Comparison of ENCODE assay signal across 9 mouse cellular contexts in genomic region chr17:24850773-24851127, GRCm38 (mm10). TPM values are rescaled to one million over a fixed set of nuclear protein-coding genes. Genes with fewer than 3 reads are reported as not detected.
DNase-seq lines count a peak whose midpoint lies in the region; ATAC-seq and TF ChIP-seq lines count a peak whose summit lies in the region.
"Had no signal": no experiment of that assay in that cellular context is flagged by ENCODE, and none has a peak within 500 bp of the region (broad histone marks: within the 10 kb centered on the region; RNA-seq: fewer than 3 reads in every experiment).

No protein-coding gene starts in this region.

- peak overlapping the region; percentile 88 for H3K4me2 ChIP-seq in heart, embryonic 13.5 days
- H3K4me2 ChIP-seq in forebrain, embryonic 16.5 days (ENCODE audit: low read length), result peak overlapping the region; percentile 88
- peak overlapping the region; percentile 84 for H3K4me2 ChIP-seq in liver, postnatal 0 days (ENCODE audit: low read depth, low read length)

- no peaks in the 10 kb centered on the region for H3K9me3 ChIP-seq in heart, embryonic 13.5 days
- no peaks in the 10 kb centered on the region for H3K9me3 ChIP-seq in ES-Bruce4 (replicated peaks; ENCODE audit: control insufficient read depth, insufficient read depth, low read length, poor library complexity, severe bottlenecking)
- no peaks in the 10 kb centered on the region for H3K9me3 ChIP-seq in forebrain, embryonic 16.5 days (ENCODE audit: control insufficient read depth, low read length)
- no peaks in the 10 kb centered on the region for H3K9me3 ChIP-seq in liver, postnatal 0 days (ENCODE audit: low read length)

- peaks cover 12% of the 10 kb centered on the region for H3K27me3 ChIP-seq in heart, embryonic 13.5 days (replicated peaks)
- no peaks in the 10 kb centered on the region for H3K27me3 ChIP-seq in ES-Bruce4 (ENCODE audit: control insufficient read depth, insufficient read depth, low read length, poor library complexity, severe bottlenecking)
- 0 out of 2 replicates have a peak, but pooled peaks cover 4% of the 10 kb centered on the region for H3K27me3 ChIP-seq in forebrain, embryonic 16.5 days (replicated peaks; ENCODE audit: control insufficient read depth, insufficient read depth, low read length)
- no peaks in the 10 kb centered on the region for H3K27me3 ChIP-seq in liver, postnatal 0 days (ENCODE audit: insufficient read depth, low read length)

- peak overlapping the region; percentile 98 for H3K27ac ChIP-seq in heart, embryonic 13.5 days (replicated peaks)
- no peak overlapping the region for H3K27ac ChIP-seq in ES-Bruce4 (ENCODE audit: insufficient read depth, low read length)
- no peak overlapping the region for H3K27ac ChIP-seq in forebrain, embryonic 16.5 days (ENCODE audit: low read length)
- peak overlapping the region; percentile 97 for H3K27ac ChIP-seq in liver, postnatal 0 days (ENCODE audit: low read depth)

- H3K9ac ChIP-seq in heart, embryonic 13.5 days, result peak overlapping the region; percentile 95
- H3K9ac ChIP-seq in ES-Bruce4 (ENCODE audit: low read depth, poor library complexity, severe bottlenecking), result peak overlapping the region; percentile 43
- H3K9ac ChIP-seq in forebrain, embryonic 16.5 days (replicated peaks; ENCODE audit: low read depth, low read length), result peak overlapping the region; percentile 62
- H3K9ac ChIP-seq in liver, postnatal 0 days (replicated peaks), result peak overlapping the region; percentile 95

- H3K36me3 ChIP-seq in heart, embryonic 13.5 days, result peaks cover 21% of the 10 kb centered on the region
- no peaks in the 10 kb centered on the region for H3K36me3 ChIP-seq in ES-Bruce4 (ENCODE audit: control insufficient read depth, insufficient read depth, low read length, poor library complexity, severe bottlenecking)
- no peaks in the 10 kb centered on the region for H3K36me3 ChIP-seq in forebrain, embryonic 16.5 days (ENCODE audit: control insufficient read depth, insufficient read depth)
- peaks cover 28% of the 10 kb centered on the region for H3K36me3 ChIP-seq in liver, postnatal 0 days (replicated peaks; ENCODE audit: insufficient read depth, low read length)

- WGBS in heart, embryonic 13.5 days, result under 1% methylated on average over 20 of the region's 20 CpGs
- under 1% methylated on average over 20 of the region's 20 CpGs for WGBS in forebrain, embryonic 16.5 days
- WGBS in liver, postnatal 0 days (ENCODE audit: insufficient replicate concordance), result under 1% methylated on average over 19 of the region's 20 CpGs

- no peak for TF ChIP-seq EP300 in ES-Bruce4 (IDR thresholded peaks at IDR 0.05; ENCODE audit: insufficient read depth, low read depth, low read length)
- no peak for TF ChIP-seq EP300 in liver, postnatal 0 days (IDR thresholded peaks at IDR 0.05; ENCODE audit: low read depth)

- peaks cover 27% of the 10 kb centered on the region for H3K4me1 ChIP-seq in heart, embryonic 13.5 days
- peaks cover 3% of the 10 kb centered on the region for H3K4me1 ChIP-seq in ES-Bruce4 (ENCODE audit: control insufficient read depth, insufficient read depth, low read length)
- H3K4me1 ChIP-seq in forebrain, embryonic 16.5 days (replicated peaks; ENCODE audit: control insufficient read depth, insufficient read depth, low read length), result peaks cover 17% of the 10 kb centered on the region
- H3K4me1 ChIP-seq in liver, postnatal 0 days (ENCODE audit: insufficient read depth), result peaks cover 22% of the 10 kb centered on the region

- no peak for TF ChIP-seq POLR2A in ES-Bruce4 (IDR thresholded peaks at IDR 0.05; ENCODE audit: insufficient read depth, low read length)

- TF ChIP-seq CTCF in ES-Bruce4 (IDR thresholded peaks at IDR 0.05; ENCODE audit: low read depth, low read length), result no peak
- no peak for TF ChIP-seq CTCF in liver, postnatal 0 days (IDR thresholded peaks at IDR 0.05; ENCODE audit: low read depth)

- ATAC-seq in heart, embryonic 13.5 days (ENCODE audit: extremely low read depth, insufficient number of reproducible peaks, low FRiP score, low TSS enrichment), result no peak
- ATAC-seq in forebrain, embryonic 16.5 days, result no peak
- ATAC-seq in liver, postnatal 0 days, result no peak
- no peak for ATAC-seq in granulocyte monocyte progenitor cell, adult 5-6 weeks (replicated peaks; ENCODE audit: poor library complexity, severe bottlenecking)

- peak overlapping the region; percentile 85 for H3K4me3 ChIP-seq in heart, embryonic 13.5 days
- peak overlapping the region; percentile 73 for H3K4me3 ChIP-seq in ES-Bruce4 (ENCODE audit: low read depth, low read length)
- peak overlapping the region; percentile 62 for H3K4me3 ChIP-seq in forebrain, embryonic 16.5 days (replicated peaks; ENCODE audit: low read length)
- H3K4me3 ChIP-seq in liver, postnatal 0 days (ENCODE audit: low read depth, low read length), result peak overlapping the region; percentile 95

- no peak for DNase-seq in heart, adult 18-20 months
- no peak for DNase-seq in liver, postnatal 0 days
- no peak for DNase-seq in urinary bladder, postnatal 25 days (ENCODE audit: low spot score)
- DNase-seq in urinary bladder, postnatal 36 days (ENCODE audit: low spot score in 2 of 2), result no peak

RNA-seq across cellular contexts. Expression of gene Fahd1, which starts 0.6 kb away (rescaled TPM):
- 36.9 and 39.7 TPM in 2 replicates for polyA plus RNA-seq in heart, embryonic 13.5 days (2015; fragmentation: Nextera tagmentation; extraction: Ambion mirVana)
- total RNA-seq in heart, adult 18-20 months (2021), result 10 to 100 TPM; 92.1 to 96.6 TPM
- polyA plus RNA-seq in ES-Bruce4 (2011; ENCODE audit: insufficient read depth, insufficient read length, low read depth, missing spikeins), result 11.2 and 11.7 TPM in 2 replicates
- 14.4 and 17.8 TPM in 2 replicates for polyA plus RNA-seq in forebrain, embryonic 16.5 days (2015; fragmentation: Nextera tagmentation; extraction: Ambion mirVana)
- polyA plus RNA-seq in liver, postnatal 0 days (2015; fragmentation: Nextera tagmentation; extraction: Ambion mirVana), result 84.9 and 90.0 TPM in 2 replicates
- 13.7 and 15.1 TPM in 2 replicates for total RNA-seq in granulocyte monocyte progenitor cell, adult 5-6 weeks (2014; fragmentation: Nextera tagmentation)
- 11.4 and 14.3 TPM in 2 replicates for total RNA-seq in granulocyte monocyte progenitor cell, adult 5-6 weeks (2017)

RNA-seq across cellular contexts. Expression of gene Hagh, which starts 10.8 kb away (rescaled TPM):
- polyA plus RNA-seq in heart, embryonic 13.5 days (2015; fragmentation: Nextera tagmentation; extraction: Ambion mirVana), result 47.3 and 54.5 TPM in 2 replicates
- 10 to 100 TPM; 86.0 to 91.0 TPM for total RNA-seq in heart, adult 18-20 months (2021)
- 26.9 and 30.2 TPM in 2 replicates for polyA plus RNA-seq in ES-Bruce4 (2011; ENCODE audit: insufficient read depth, insufficient read length, low read depth, missing spikeins)
- polyA plus RNA-seq in forebrain, embryonic 16.5 days (2015; fragmentation: Nextera tagmentation; extraction: Ambion mirVana), result 40.2 and 50.1 TPM in 2 replicates
- 233 and 241 TPM in 2 replicates for polyA plus RNA-seq in liver, postnatal 0 days (2015; fragmentation: Nextera tagmentation; extraction: Ambion mirVana)
- total RNA-seq in granulocyte monocyte progenitor cell, adult 5-6 weeks (2014; fragmentation: Nextera tagmentation), result 35.3 and 46.1 TPM in 2 replicates
- total RNA-seq in granulocyte monocyte progenitor cell, adult 5-6 weeks (2017), result 18.2 and 45.8 TPM in 2 replicates

RNA-seq across cellular contexts. Expression of gene Igfals, which starts 15.0 kb away (rescaled TPM):
- 0.11 and 0.50 TPM in 2 replicates for polyA plus RNA-seq in heart, embryonic 13.5 days (2015; fragmentation: Nextera tagmentation; extraction: Ambion mirVana)
- total RNA-seq in heart, adult 18-20 months (2021), result 10 to 100 TPM; 12.0 to 12.4 TPM
- polyA plus RNA-seq in ES-Bruce4 (2011; ENCODE audit: insufficient read depth, insufficient read length, low read depth, missing spikeins), result 3.0 and 3.8 TPM in 2 replicates
- 0.19 TPM in 1 of 2 replicates, not detected in the other for polyA plus RNA-seq in forebrain, embryonic 16.5 days (2015; fragmentation: Nextera tagmentation; extraction: Ambion mirVana)
- polyA plus RNA-seq in liver, postnatal 0 days (2015; fragmentation: Nextera tagmentation; extraction: Ambion mirVana), result 28.0 and 32.4 TPM in 2 replicates
- not detected in 2 replicates for total RNA-seq in granulocyte monocyte progenitor cell, adult 5-6 weeks (2014; fragmentation: Nextera tagmentation)
- not detected in 2 replicates for total RNA-seq in granulocyte monocyte progenitor cell, adult 5-6 weeks (2017)
- total RNA-seq: monocyte, adult 5-6 weeks had no signal

RNA-seq across cellular contexts. Expression of gene Nubp2, which starts 35.4 kb away (rescaled TPM):
- 36.1 and 41.4 TPM in 2 replicates for polyA plus RNA-seq in heart, embryonic 13.5 days (2015; fragmentation: Nextera tagmentation; extraction: Ambion mirVana)
- total RNA-seq in heart, adult 18-20 months (2021), result 10 to 100 TPM; 20.0 to 21.3 TPM
- polyA plus RNA-seq in ES-Bruce4 (2011; ENCODE audit: insufficient read depth, insufficient read length, low read depth, missing spikeins), result 29.8 and 39.0 TPM in 2 replicates
- polyA plus RNA-seq in forebrain, embryonic 16.5 days (2015; fragmentation: Nextera tagmentation; extraction: Ambion mirVana), result 66.8 and 71.1 TPM in 2 replicates
- 41.5 and 46.4 TPM in 2 replicates for polyA plus RNA-seq in liver, postnatal 0 days (2015; fragmentation: Nextera tagmentation; extraction: Ambion mirVana)
- 103 and 108 TPM in 2 replicates for total RNA-seq in granulocyte monocyte progenitor cell, adult 5-6 weeks (2014; fragmentation: Nextera tagmentation)
- 42.8 and 48.2 TPM in 2 replicates for total RNA-seq in granulocyte monocyte progenitor cell, adult 5-6 weeks (2017)

RNA-seq across cellular contexts. Expression of gene Spsb3, which starts 35.7 kb away (rescaled TPM):
- polyA plus RNA-seq in heart, embryonic 13.5 days (2015; fragmentation: Nextera tagmentation; extraction: Ambion mirVana), result 27.8 and 29.9 TPM in 2 replicates
- 10 to 100 TPM; 28.1 to 34.0 TPM for total RNA-seq in heart, adult 18-20 months (2021)
- 10.5 and 13.8 TPM in 2 replicates for polyA plus RNA-seq in ES-Bruce4 (2011; ENCODE audit: insufficient read depth, insufficient read length, low read depth, missing spikeins)
- polyA plus RNA-seq in forebrain, embryonic 16.5 days (2015; fragmentation: Nextera tagmentation; extraction: Ambion mirVana), result 82.1 and 86.8 TPM in 2 replicates
- polyA plus RNA-seq in liver, postnatal 0 days (2015; fragmentation: Nextera tagmentation; extraction: Ambion mirVana), result 43.5 and 45.5 TPM in 2 replicates
- 15.7 and 29.3 TPM in 2 replicates for total RNA-seq in granulocyte monocyte progenitor cell, adult 5-6 weeks (2014; fragmentation: Nextera tagmentation)
- total RNA-seq in granulocyte monocyte progenitor cell, adult 5-6 weeks (2017), result 10.4 and 15.8 TPM in 2 replicates

Comparison
In these comparisons a context has a peak if more than half of its experiments do, and no peak if none do; other contexts are left out.
1. H3K27ac ChIP-seq: peak in heart, embryonic 13.5 days (single experiment) and liver, postnatal 0 days (single experiment); none in ES-Bruce4 (single experiment) and forebrain, embryonic 16.5 days (single experiment).
2. H3K9ac ChIP-seq: peak in every context shown above with its lines; median percentile 95 in heart, embryonic 13.5 days; 95 in liver, postnatal 0 days; 62 in forebrain, embryonic 16.5 days; 43 in ES-Bruce4.
3. Peak in every context shown above with its lines, with median percentiles within 50 percentile points of each other: H3K4me2 ChIP-seq and H3K4me3 ChIP-seq.